Mouse (Mus musculus): Measurements from ENCODE around the gene Pgpep1. TPM values are rescaled to one million over a fixed set of nuclear protein-coding genes. Genes with fewer than 3 reads are reported as not detected.
A peak's percentile ranks its signal among the peaks of the same experiment; 100 is the strongest.

Pgpep1 gene
- polyA plus RNA-seq, 1 experiment: 18.2 TPM

- 49% methylated on average over 10 of the region's 10 CpGs for WGBS
- no peak for DNase-seq (ENCODE audit: low read depth in 1 of 2, low spot score in 2 of 2)
- peaks cover 24% of the 10 kb centered on the region for H3K4me1 ChIP-seq (ENCODE audit: control insufficient read depth, insufficient read depth, insufficient read length)
- H3K4me3 ChIP-seq (ENCODE audit: extremely low read depth, insufficient read depth, insufficient read length): peak overlapping the region; percentile 36
- H3K27ac ChIP-seq (ENCODE audit: insufficient read depth, low read length): no peak overlapping the region
- peaks cover 11% of the 10 kb centered on the region for H3K36me3 ChIP-seq (ENCODE audit: control insufficient read depth, insufficient read depth, low read length)
- H3K27me3 ChIP-seq (ENCODE audit: control insufficient read depth, insufficient read depth, low read length): no peaks in the 10 kb centered on the region
- TF ChIP-seq POLR2A (IDR thresholded peaks at IDR 0.05; ENCODE audit: low read depth, low read length) (no peak), CTCF (IDR thresholded peaks at IDR 0.05; ENCODE audit: extremely low read depth, insufficient read depth, insufficient read length, insufficient replicate concordance) (no peak)
Measured at GRCm38 (mm10) chr8:70701048-70701981, 41.1 kb upstream of the Pgpep1 start.

DNA sequence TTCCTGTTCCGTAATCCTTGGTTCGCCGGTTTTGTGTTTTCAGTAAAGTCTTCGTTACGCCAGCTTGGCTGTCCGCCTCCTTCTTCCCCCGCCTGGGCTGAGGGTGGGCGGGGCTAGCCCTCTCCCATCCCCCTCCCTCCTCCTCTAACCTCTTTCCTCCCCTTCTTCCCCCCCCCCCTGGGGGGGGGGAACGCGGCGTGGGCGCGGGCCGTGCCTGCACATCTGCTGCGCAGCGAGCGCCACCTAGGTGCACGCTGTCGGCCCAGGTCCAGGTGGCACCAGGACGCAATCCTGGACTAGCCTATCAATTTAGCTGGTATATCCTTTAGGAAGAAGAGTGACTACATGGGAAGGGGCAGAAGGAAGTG, 40.4 kb upstream of the Pgpep1 start:
- Histone ChIP-seq H3K4me1 (ENCODE audit: control insufficient read depth, insufficient read depth, insufficient read length) (peaks cover 31% of the 10 kb centered on the region), H3K4me3 (ENCODE audit: extremely low read depth, insufficient read depth, insufficient read length) (peak overlapping the region; percentile 87), H3K27me3 (ENCODE audit: control insufficient read depth, insufficient read depth, low read length) (no peaks in the 10 kb centered on the region), H3K36me3 (ENCODE audit: control insufficient read depth, insufficient read depth, low read length) (peaks cover 11% of the 10 kb centered on the region), H3K27ac (ENCODE audit: insufficient read depth, low read length) (peak overlapping the region; percentile 98)
- WGBS: under 1% methylated on average over 20 of the region's 20 CpGs
- TF ChIP-seq POLR2A (IDR thresholded peaks at IDR 0.05; ENCODE audit: low read depth, low read length): no peak; the same call in 1 of the 2 replicates
- TF ChIP-seq CTCF (IDR thresholded peaks at IDR 0.05; ENCODE audit: extremely low read depth, insufficient read depth, insufficient read length, insufficient replicate concordance): peak; percentile 91
- DNase-seq (ENCODE audit: low read depth in 1 of 2, low spot score in 2 of 2): peak; percentile 89 to 91

- Histone ChIP-seq H3K27ac (ENCODE audit: insufficient read depth, low read length) (peak overlapping the region; percentile 98), H3K27me3 (ENCODE audit: control insufficient read depth, insufficient read depth, low read length) (no peaks in the 10 kb centered on the region), H3K4me3 (ENCODE audit: extremely low read depth, insufficient read depth, insufficient read length) (peak overlapping the region; percentile 87), H3K36me3 (ENCODE audit: control insufficient read depth, insufficient read depth, low read length) (peaks cover 11% of the 10 kb centered on the region), H3K4me1 (ENCODE audit: control insufficient read depth, insufficient read depth, insufficient read length) (peaks cover 37% of the 10 kb centered on the region)
- DNase-seq (ENCODE audit: low read depth in 1 of 2, low spot score in 2 of 2): peak in 1 of 2 experiments; percentile 77
- peak; percentile 24 for TF ChIP-seq POLR2A (IDR thresholded peaks at IDR 0.05; ENCODE audit: low read depth, low read length)
- no peak for TF ChIP-seq CTCF (IDR thresholded peaks at IDR 0.05; ENCODE audit: extremely low read depth, insufficient read depth, insufficient read length, insufficient replicate concordance)
- under 1% methylated on average over 58 of the region's 59 CpGs for WGBS
Measured at GRCm38 (mm10) chr8:70699834-70700554, 39.8 kb upstream of the Pgpep1 start.

GRCm38 (mm10) chr8:70699116-70699833, 39.1 kb upstream of the Pgpep1 start:
- peaks cover 11% of the 10 kb centered on the region for H3K36me3 ChIP-seq (ENCODE audit: control insufficient read depth, insufficient read depth, low read length)
- under 1% methylated on average over 89 of the region's 89 CpGs for WGBS
- peak overlapping the region; percentile 87 for H3K4me3 ChIP-seq (ENCODE audit: extremely low read depth, insufficient read depth, insufficient read length)
- H3K27ac ChIP-seq (ENCODE audit: insufficient read depth, low read length): peak overlapping the region; percentile 98
- TF ChIP-seq CTCF (IDR thresholded peaks at IDR 0.05; ENCODE audit: extremely low read depth, insufficient read depth, insufficient read length, insufficient replicate concordance): no peak
- TF ChIP-seq POLR2A (IDR thresholded peaks at IDR 0.05; ENCODE audit: low read depth, low read length): no peak
- no peaks in the 10 kb centered on the region for H3K27me3 ChIP-seq (ENCODE audit: control insufficient read depth, insufficient read depth, low read length)
- DNase-seq (ENCODE audit: low read depth in 1 of 2, low spot score in 2 of 2): peak in 1 of 2 experiments; percentile 55
- peaks cover 39% of the 10 kb centered on the region for H3K4me1 ChIP-seq (ENCODE audit: control insufficient read depth, insufficient read depth, insufficient read length)

- DNase-seq (ENCODE audit: low read depth in 1 of 2, low spot score in 2 of 2): peak; percentile 98 to 100
- Histone ChIP-seq H3K27ac (ENCODE audit: insufficient read depth, low read length) (peak within 1 kb of the TSS; percentile 98), H3K36me3 (ENCODE audit: control insufficient read depth, insufficient read depth, low read length) (peaks cover 11% of the 10 kb centered on the region), H3K4me1 (ENCODE audit: control insufficient read depth, insufficient read depth, insufficient read length) (peaks cover 45% of the 10 kb centered on the region), H3K27me3 (ENCODE audit: control insufficient read depth, insufficient read depth, low read length) (no peaks in the 10 kb centered on the region), H3K4me3 (ENCODE audit: extremely low read depth, insufficient read depth, insufficient read length) (peak within 1 kb of the TSS; percentile 87)
- under 1% methylated on average over 61 of the region's 69 CpGs for WGBS
- TF ChIP-seq POLR2A (IDR thresholded peaks at IDR 0.05; ENCODE audit: low read depth, low read length) (peak; percentile 99), CTCF (IDR thresholded peaks at IDR 0.05; ENCODE audit: extremely low read depth, insufficient read depth, insufficient read length, insufficient replicate concordance) (no peak)
Measured at GRCm38 (mm10) chr8:70698310-70699109, 38.3 kb upstream of the Pgpep1 start, which contains the start of gene Jund. TSS of gene Jund (plus strand) at chr8:70698949.
